Comparison of ENCODE assay signal across 24 mouse cellular contexts in genomic region chr13:9889954-9890353, GRCm38 (mm10).
DNase-seq lines count a peak whose midpoint lies in the region; ATAC-seq and TF ChIP-seq lines count a peak whose summit lies in the region.
"Had no signal": no experiment of that assay in that cellular context is flagged by ENCODE, and none has a peak within 500 bp of the region (broad histone marks: within the 10 kb centered on the region; RNA-seq: fewer than 3 reads in every experiment).

No protein-coding gene starts in this region.

- no peak overlapping the region for H3K4me3 ChIP-seq in lung, postnatal 0 days (ENCODE audit: low read depth, low read length)
- H3K4me3 ChIP-seq in midbrain, embryonic 11.5 days (ENCODE audit: low read depth, low read length) = no peak overlapping the region
- no peak overlapping the region for H3K4me3 ChIP-seq in midbrain, postnatal 0 days (ENCODE audit: low read depth, low read length)
- H3K4me3 ChIP-seq: embryonic facial prominence, embryonic 10.5 days; embryonic facial prominence, embryonic 12.5 days; forebrain, embryonic 13.5 days; forebrain, embryonic 15.5 days had no signal

- no peak for TF ChIP-seq EP300 in lung, postnatal 0 days (IDR thresholded peaks at IDR 0.05)

- peaks cover 5% of the 10 kb centered on the region for H3K4me1 ChIP-seq in lung, postnatal 0 days (ENCODE audit: insufficient read depth, low read depth, low read length)
- no peaks in the 10 kb centered on the region for H3K4me1 ChIP-seq in midbrain, embryonic 11.5 days (ENCODE audit: control insufficient read depth, insufficient read depth, low read length)
- no peaks in the 10 kb centered on the region for H3K4me1 ChIP-seq in midbrain, postnatal 0 days (ENCODE audit: insufficient read depth, low read length)
- H3K4me1 ChIP-seq: embryonic facial prominence, embryonic 12.5 days; forebrain, embryonic 13.5 days; forebrain, embryonic 15.5 days had no signal

- WGBS in lung, postnatal 0 days = 33% methylated on average over 1 of the region's 1 CpGs
- WGBS in midbrain, embryonic 11.5 days = 77% methylated on average over 1 of the region's 1 CpGs
- WGBS in midbrain, postnatal 0 days = 84% methylated on average over 1 of the region's 1 CpGs

- H3K4me2 ChIP-seq in lung, postnatal 0 days (replicated peaks; ENCODE audit: low read depth, low read length) = no peak overlapping the region
- H3K4me2 ChIP-seq in midbrain, embryonic 11.5 days = no peak overlapping the region
- no peak overlapping the region for H3K4me2 ChIP-seq in midbrain, postnatal 0 days (ENCODE audit: low read depth, low read length, poor library complexity, severe bottlenecking)
- H3K4me2 ChIP-seq: embryonic facial prominence, embryonic 12.5 days; forebrain, embryonic 13.5 days; forebrain, embryonic 15.5 days had no signal

- TF ChIP-seq CTCF in lung, postnatal 0 days (IDR thresholded peaks at IDR 0.05) = no peak
- no peak for TF ChIP-seq CTCF in midbrain, postnatal 0 days (IDR thresholded peaks at IDR 0.05)

- H3K27ac ChIP-seq in lung, postnatal 0 days (ENCODE audit: low read length) = no peak overlapping the region
- no peak overlapping the region for H3K27ac ChIP-seq in midbrain, embryonic 11.5 days (ENCODE audit: low read depth, low read length)
- no peak overlapping the region for H3K27ac ChIP-seq in midbrain, postnatal 0 days (ENCODE audit: low read depth, low read length)
- H3K27ac ChIP-seq: embryonic facial prominence, embryonic 10.5 days; embryonic facial prominence, embryonic 12.5 days; forebrain, embryonic 13.5 days; forebrain, embryonic 15.5 days had no signal

- no peaks in the 10 kb centered on the region for H3K27me3 ChIP-seq in lung, postnatal 0 days (replicated peaks; ENCODE audit: insufficient read depth, low read length)
- H3K27me3 ChIP-seq in midbrain, embryonic 11.5 days (ENCODE audit: control insufficient read depth, insufficient read depth, low read length) = no peaks in the 10 kb centered on the region
- no peaks in the 10 kb centered on the region for H3K27me3 ChIP-seq in midbrain, postnatal 0 days (ENCODE audit: insufficient read depth, low read length)
- H3K27me3 ChIP-seq: CH12.LX; embryonic facial prominence, embryonic 12.5 days; forebrain, embryonic 13.5 days; forebrain, embryonic 15.5 days; Patski had no signal

- peak; percentile 58 for ATAC-seq in lung, postnatal 0 days
- no peak for ATAC-seq in midbrain, embryonic 11.5 days (ENCODE audit: low FRiP score)
- ATAC-seq in midbrain, postnatal 0 days (ENCODE audit: low FRiP score) = no peak
- ATAC-seq: activated CD4-positive, CD25-positive, alpha-beta regulatory T cell, adult 4 months; CD4-positive, CD25-positive, alpha-beta regulatory T cell, adult 4 months; forebrain, embryonic 13.5 days; forebrain, embryonic 15.5 days had no signal

- H3K36me3 ChIP-seq in lung, postnatal 0 days (ENCODE audit: insufficient read depth, low read length) = no peaks in the 10 kb centered on the region
- no peaks in the 10 kb centered on the region for H3K36me3 ChIP-seq in midbrain, embryonic 11.5 days (ENCODE audit: control insufficient read depth, insufficient read depth, low read length)
- H3K36me3 ChIP-seq in midbrain, postnatal 0 days (ENCODE audit: insufficient read depth, low read length) = no peaks in the 10 kb centered on the region
- H3K36me3 ChIP-seq: embryonic facial prominence, embryonic 10.5 days; embryonic facial prominence, embryonic 12.5 days; forebrain, embryonic 15.5 days; G1E had no signal

- peak; percentile 57 for DNase-seq in heart, adult 11 months
- DNase-seq in heart, postnatal 14 days = no peak
- DNase-seq in lung, postnatal 0 days (ENCODE audit: low spot score) = peak; percentile 39
- no peak for DNase-seq in lung, postnatal 4 days
- peak; percentile 49 for DNase-seq in midbrain, embryonic 11.5 days (ENCODE audit: low spot score, missing footprints)
- DNase-seq in midbrain, postnatal 0 days (ENCODE audit: low spot score) = no peak
- DNase-seq: adrenal gland, adult 8-10 months; adrenal gland, postnatal 14 days; adrenal gland, postnatal 36 days; B cell, adult 2 months; cerebellum, adult 11-12 months; cerebellum, adult 2 months; cerebellum, adult 9-10 months; cerebellum, postnatal 10 days; cerebellum, postnatal 25 days had no signal

- H3K9me3 ChIP-seq in lung, postnatal 0 days (ENCODE audit: low read length) = no peaks in the 10 kb centered on the region
- no peaks in the 10 kb centered on the region for H3K9me3 ChIP-seq in midbrain, embryonic 11.5 days (ENCODE audit: control insufficient read depth, low read length)
- H3K9me3 ChIP-seq in midbrain, postnatal 0 days (ENCODE audit: low read length) = no peaks in the 10 kb centered on the region
- H3K9me3 ChIP-seq: embryonic facial prominence, embryonic 10.5 days; embryonic facial prominence, embryonic 12.5 days; forebrain, embryonic 13.5 days; forebrain, embryonic 15.5 days; G1E had no signal

- H3K9ac ChIP-seq in lung, postnatal 0 days (replicated peaks; ENCODE audit: low read depth) = no peak overlapping the region
- no peak overlapping the region for H3K9ac ChIP-seq in midbrain, embryonic 11.5 days (ENCODE audit: low read length)
- no peak overlapping the region for H3K9ac ChIP-seq in midbrain, postnatal 0 days (replicated peaks; ENCODE audit: low read length, poor library complexity, severe bottlenecking)
- H3K9ac ChIP-seq: embryonic facial prominence, embryonic 12.5 days; forebrain, embryonic 13.5 days; forebrain, embryonic 15.5 days had no signal

- intact Hi-C loops in heart, postnatal 14 days (cut with DNase I) = loop anchor here (10.0 kb wide), 1 partner anchor 575 kb away; no protein-coding TSS in a partner anchor

Comparison
In these comparisons a context has a peak if more than half of its experiments do, and no peak if none do; other contexts are left out.
1. DNase-seq: peak in heart, adult 11 months (single experiment), lung, postnatal 0 days (single experiment) and midbrain, embryonic 11.5 days (single experiment); none in heart, postnatal 14 days (0 of 2), lung, postnatal 4 days (0 of 2) and midbrain, postnatal 0 days (single experiment).